Mouse (Mus musculus) embryonic facial prominence, embryonic 11.5 days (tissue): ENCODE measurements around the gene Rab3a. TPM values are rescaled to one million over a fixed set of nuclear protein-coding genes. Genes with fewer than 3 reads are reported as not detected.

Experiments used
- ATAC-seq: fragments of 200-750 bp; cut with Nextera tagmentation; replicated peaks from 2 replicates; pipeline ENCODE4 v1.8.0; 2017; ENCODE audit warnings: low read depth; ENCODE audit not compliant: insufficient number of reproducible peaks, low FRiP score, low TSS enrichment
- DNase-seq: peaks from one replicate; pipeline ENCODE4 v3.0.0-alpha.2; 2015; ENCODE audit warnings: low spot score
- H3K27ac ChIP-seq: fragments of 300-500 bp; sonication (generic); replicated peaks from 2 replicates; pipeline ENCODE4 v1.5.1; 2014; ENCODE audit warnings: mild to moderate bottlenecking, low read depth, low read length, control low read depth
- H3K27me3 ChIP-seq: fragments of 300-500 bp; sonication (generic); 2 replicates; pipeline ENCODE4 v1.6.1; 2014; ENCODE audit warnings: mild to moderate bottlenecking, low read length, moderate library complexity, mixed read lengths; ENCODE audit not compliant: control insufficient read depth, insufficient read depth
- H3K36me3 ChIP-seq: fragments of 300-500 bp; sonication (generic); replicated peaks from 2 replicates; pipeline ENCODE4 v1.6.1; 2014; ENCODE audit warnings: low read depth, mild to moderate bottlenecking, low read length, moderate library complexity, mixed read lengths; ENCODE audit not compliant: control insufficient read depth, insufficient read depth
- H3K4me1 ChIP-seq: fragments of 300-500 bp; sonication (generic); 2 replicates; pipeline ENCODE4 v1.6.1; 2014; ENCODE audit warnings: low read length, mixed read lengths; ENCODE audit not compliant: control insufficient read depth, insufficient read depth
- H3K4me2 ChIP-seq: fragments of 300-500 bp; sonication (generic); 2 replicates; pipeline ENCODE4 v1.6.1; 2014; ENCODE audit warnings: low read depth, mild to moderate bottlenecking, control low read depth, low read length, moderate library complexity
- H3K4me3 ChIP-seq: fragments of 300-500 bp; sonication (generic); 2 replicates; pipeline ENCODE4 v1.5.1; 2014; ENCODE audit warnings: low read depth, low read length, control low read depth
- H3K9ac ChIP-seq: fragments of 300-500 bp; sonication (generic); replicated peaks from 2 replicates; pipeline ENCODE4 v1.6.1; 2014; ENCODE audit warnings: mild to moderate bottlenecking, control low read depth, low read length
- H3K9me3 ChIP-seq: fragments of 300-500 bp; sonication (generic); replicated peaks from 2 replicates; pipeline ENCODE4 v1.6.1; 2016; ENCODE audit warnings: mild to moderate bottlenecking, low read length, inconsistent platforms, mixed read lengths; ENCODE audit not compliant: control insufficient read depth
- WGBS: fragments of 180-500 bp; shearing (Covaris S2); extraction: QIAGEN DNeasy Blood & Tissue Kit; methylation state at CpG from one replicate; pipeline ENCODE4 v1.1.7; 2014; 5-methylcytosine and 5-hydroxymethylcytosine counted together
- polyA plus RNA-seq: library from polyadenylated mRNA; unstranded; fragments of >200 nt; fragmentation: Nextera tagmentation; extraction: Ambion mirVana; gene quantifications from 2 replicates; pipeline ENCODE4 v1.2.1, GENCODE M21; 2014

The Rab3a gene
- polyA plus RNA-seq, 1 experiment from 2014 or later = 24.8 TPM

DNA sequence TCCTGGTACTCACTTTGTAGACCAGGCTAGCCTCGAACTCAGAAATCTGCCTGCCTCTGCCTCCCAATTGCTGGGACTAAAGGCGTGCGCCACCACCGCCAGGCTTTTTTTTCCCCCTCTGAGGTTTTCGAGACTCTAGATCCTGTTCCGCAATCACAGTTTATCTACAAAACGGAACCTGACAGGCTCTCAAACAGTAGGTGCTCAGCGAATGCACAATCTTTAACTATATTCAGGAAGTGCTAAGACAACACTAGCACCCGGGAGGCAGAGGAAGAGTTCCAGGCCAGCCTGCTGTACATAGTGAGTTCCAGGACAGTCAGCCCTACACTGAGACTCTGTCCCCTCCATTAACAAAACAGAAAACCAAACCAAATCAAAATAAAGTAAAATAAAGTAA is 10.8 kb downstream of the Rab3a start:
- Histone ChIP-seq H3K4me1 (peaks cover 3% of the 10 kb centered on the region), H3K27me3 (no peaks in the 10 kb centered on the region), H3K36me3 (peaks cover 8% of the 10 kb centered on the region), H3K9ac (no peak overlapping the region; the same call in 1 of the 2 replicates), H3K4me3 (no peak overlapping the region; the same call in 1 of the 2 replicates), H3K27ac (no peak overlapping the region), H3K9me3 (no peaks in the 10 kb centered on the region), H3K4me2 (peak overlapping the region; percentile 78)
- no peak for DNase-seq
- WGBS = 82% methylated on average over 9 of the region's 9 CpGs
- no peak for ATAC-seq

DNA sequence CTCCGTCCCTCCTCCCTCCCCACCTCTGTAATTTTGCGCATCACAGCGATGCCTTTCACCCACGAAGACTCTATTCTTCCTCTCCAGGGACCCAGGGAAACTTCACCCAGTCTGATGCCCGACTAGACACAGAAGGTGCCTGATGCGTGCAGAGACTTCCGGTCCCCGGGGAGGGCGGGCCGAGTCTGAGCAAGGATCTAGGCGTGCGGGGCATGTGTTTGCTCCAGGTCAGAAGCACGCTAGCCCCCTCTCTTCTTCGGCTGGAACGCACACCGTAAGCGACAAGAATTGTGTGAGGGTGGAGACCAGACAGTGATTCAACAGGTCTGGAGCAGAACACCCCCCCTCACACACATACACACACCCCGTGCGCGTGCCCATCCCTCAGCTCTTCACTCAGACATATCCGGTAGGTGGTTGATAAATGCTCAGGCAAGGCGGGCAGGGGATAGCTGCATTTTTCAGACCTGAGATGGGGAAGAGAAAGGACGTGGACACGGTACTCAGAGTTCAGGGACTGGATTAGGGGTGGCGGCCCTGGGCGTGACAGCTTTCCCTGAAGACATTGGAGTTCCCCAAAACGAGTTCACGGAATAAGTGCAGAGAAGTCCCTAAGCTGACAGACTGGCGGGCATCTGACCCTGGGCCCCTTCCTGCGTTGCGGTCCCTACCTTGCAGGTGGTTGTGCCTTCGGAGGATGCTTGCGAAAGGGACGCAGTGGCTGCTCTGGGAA is 11.5 kb downstream of the Rab3a start:
- Histone ChIP-seq H3K9ac (peak overlapping the region; percentile 32), H3K36me3 (peaks cover 10% of the 10 kb centered on the region), H3K27me3 (no peaks in the 10 kb centered on the region), H3K4me2 (peak overlapping the region; percentile 78), H3K4me1 (peaks cover 3% of the 10 kb centered on the region), H3K9me3 (no peaks in the 10 kb centered on the region), H3K4me3 (peak overlapping the region; percentile 37), H3K27ac (no peak overlapping the region)
- WGBS = 2% methylated on average over 34 of the region's 34 CpGs
- DNase-seq = peak; percentile 33
- ATAC-seq = no peak

DNA sequence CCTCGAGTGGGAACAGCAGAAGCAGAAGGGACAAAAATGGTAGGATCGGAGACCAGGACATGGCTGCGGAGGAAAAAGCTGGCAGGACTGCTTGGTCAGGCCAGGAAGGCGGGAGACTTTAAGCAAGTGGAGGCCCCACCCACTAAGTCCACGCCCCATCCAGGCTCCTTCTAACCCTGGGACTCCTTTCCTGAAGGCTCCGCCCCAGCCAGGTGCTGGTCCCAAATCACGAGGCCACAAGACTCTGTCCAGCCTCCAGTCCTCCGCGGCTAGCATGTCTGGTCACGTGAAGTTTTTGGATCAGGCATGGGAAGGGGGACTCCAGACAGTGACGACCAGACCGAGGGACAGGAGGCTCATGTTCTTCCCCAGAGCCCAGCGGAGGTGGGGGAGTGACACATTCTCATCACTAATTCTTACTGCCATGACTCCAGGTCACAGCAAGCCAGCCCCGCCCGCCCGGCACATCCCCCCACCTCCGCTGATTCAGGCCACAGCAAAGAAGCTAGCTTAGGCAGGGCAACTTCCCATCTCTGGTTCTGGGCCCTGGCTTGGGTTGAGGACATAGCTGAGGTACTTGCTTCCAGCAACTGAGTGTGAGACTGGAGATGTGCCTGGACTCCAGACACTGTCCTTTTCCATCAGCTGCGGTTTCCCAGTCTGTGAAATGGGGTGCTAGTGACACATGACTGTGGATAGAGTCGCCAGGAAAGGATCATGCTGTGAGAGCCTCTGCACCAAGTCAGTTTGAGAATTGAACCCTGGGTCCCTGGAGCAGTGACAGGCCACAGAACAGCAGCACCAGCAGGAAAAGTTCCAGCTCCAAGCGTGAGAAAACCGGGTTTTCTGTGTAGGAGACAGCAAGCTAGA is 12.3 kb downstream of the Rab3a start:
- DNase-seq = peak; percentile 81
- no peak overlapping the region for H3K27ac ChIP-seq

DNA sequence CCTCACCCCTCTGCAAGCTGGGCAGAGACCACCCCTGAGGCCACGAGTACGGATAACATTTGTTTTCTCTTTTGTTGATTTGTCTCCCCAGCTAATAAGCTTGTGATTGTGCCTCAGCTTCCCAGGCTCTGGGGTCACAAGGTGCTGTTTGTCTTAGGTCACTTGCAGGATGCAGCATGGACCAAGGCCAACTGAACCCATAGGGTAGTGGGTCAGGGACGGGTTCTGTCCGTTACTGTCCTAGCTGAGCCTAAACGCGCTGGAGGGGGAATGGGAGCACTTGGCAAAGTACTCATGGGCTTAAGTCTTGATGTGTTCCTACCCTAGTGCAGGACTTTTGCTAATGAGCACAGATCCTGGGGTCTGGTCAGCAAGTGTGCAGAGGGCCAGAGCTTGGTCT is 13.0 kb downstream of the Rab3a start:
- Histone ChIP-seq H3K4me3 (no peak overlapping the region), H3K9ac (no peak overlapping the region), H3K9me3 (no peaks in the 10 kb centered on the region), H3K4me1 (peaks cover 3% of the 10 kb centered on the region), H3K27ac (no peak overlapping the region), H3K27me3 (no peaks in the 10 kb centered on the region), H3K36me3 (peaks cover 10% of the 10 kb centered on the region), H3K4me2 (no peak overlapping the region)
- ATAC-seq = no peak
- 79% methylated on average over 6 of the region's 6 CpGs for WGBS
- DNase-seq = no peak

More for the DNA sequence above, 12.3 kb downstream of the Rab3a start:
- WGBS = 7% methylated on average over 20 of the region's 21 CpGs
- Histone ChIP-seq H3K36me3 (peaks cover 10% of the 10 kb centered on the region), H3K9ac (peak overlapping the region; percentile 32), H3K4me2 (peak overlapping the region; percentile 78), H3K27me3 (no peaks in the 10 kb centered on the region), H3K4me3 (peak overlapping the region; percentile 37), H3K4me1 (peaks cover 3% of the 10 kb centered on the region), H3K9me3 (no peaks in the 10 kb centered on the region)
- ATAC-seq = peak; percentile 45

DNA sequence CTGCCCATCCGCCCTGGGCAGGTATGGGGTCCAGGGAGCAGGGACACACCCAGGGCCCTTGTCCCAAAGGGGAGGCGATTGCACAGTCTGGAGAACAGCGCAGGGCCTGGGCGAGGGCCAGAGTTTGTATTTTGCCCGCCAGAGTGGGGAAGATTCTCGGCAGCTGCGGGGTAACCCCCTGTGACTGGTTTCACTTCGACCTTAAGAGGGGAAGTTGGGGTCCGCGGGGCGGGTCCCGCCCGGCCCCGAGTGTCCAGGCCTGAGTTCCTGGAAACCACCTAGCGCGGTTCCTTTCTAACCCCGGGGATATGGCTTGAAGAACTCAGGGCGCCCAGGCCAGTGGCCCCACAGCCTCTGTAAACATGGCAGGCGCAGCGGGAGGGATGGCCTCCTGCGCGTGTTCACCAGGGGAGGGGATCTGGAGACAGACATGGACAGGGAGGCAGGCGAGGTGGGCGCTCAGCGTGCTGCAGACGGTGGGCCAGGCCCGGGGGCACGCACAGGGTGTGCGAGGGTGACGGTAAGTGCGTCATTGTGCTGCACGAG is 13.8 kb downstream of the Rab3a start:
- H3K36me3 ChIP-seq = peaks cover 10% of the 10 kb centered on the region
- H3K27me3 ChIP-seq = no peaks in the 10 kb centered on the region
- peaks cover 3% of the 10 kb centered on the region for H3K4me1 ChIP-seq

DNA sequence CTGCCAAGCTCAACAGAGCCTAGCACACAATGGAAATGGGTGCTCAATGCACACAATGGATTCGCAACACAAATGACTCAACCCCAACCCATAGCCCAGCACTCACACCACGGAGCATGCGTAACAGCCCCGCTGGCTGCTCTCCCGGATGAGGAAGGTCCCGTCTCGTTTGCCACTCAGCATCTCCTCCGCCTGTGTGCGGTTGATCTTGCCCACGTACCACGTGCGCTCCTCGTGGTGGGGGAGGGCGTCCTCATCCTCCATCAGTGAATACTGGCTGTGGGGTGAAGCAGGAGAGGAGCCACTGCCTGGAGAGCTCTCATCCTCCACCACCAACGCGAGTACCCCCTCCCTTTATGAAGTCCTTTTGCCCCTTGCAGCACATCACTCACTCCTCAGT is 14.5 kb downstream of the Rab3a start:
- H3K9ac ChIP-seq = no peak overlapping the region
- peaks cover 10% of the 10 kb centered on the region for H3K36me3 ChIP-seq
- no peaks in the 10 kb centered on the region for H3K9me3 ChIP-seq
- DNase-seq (no peak), ATAC-seq (no peak)
- H3K27me3 ChIP-seq = no peaks in the 10 kb centered on the region
- H3K4me2 ChIP-seq = no peak overlapping the region
- 84% methylated on average over 16 of the region's 16 CpGs for WGBS
- peaks cover 3% of the 10 kb centered on the region for H3K4me1 ChIP-seq
- no peak overlapping the region for H3K27ac ChIP-seq
- H3K4me3 ChIP-seq = no peak overlapping the region

More for the DNA sequence above, 13.8 kb downstream of the Rab3a start:
- Histone ChIP-seq H3K4me3 (no peak overlapping the region), H3K27ac (no peak overlapping the region), H3K4me2 (no peak overlapping the region), H3K9me3 (no peaks in the 10 kb centered on the region), H3K9ac (no peak overlapping the region)
- 94% methylated on average over 32 of the region's 32 CpGs for WGBS
- ATAC-seq (0 out of 2 replicates have a peak, but pooled peaks have one; percentile 5), DNase-seq (no peak)

DNA sequence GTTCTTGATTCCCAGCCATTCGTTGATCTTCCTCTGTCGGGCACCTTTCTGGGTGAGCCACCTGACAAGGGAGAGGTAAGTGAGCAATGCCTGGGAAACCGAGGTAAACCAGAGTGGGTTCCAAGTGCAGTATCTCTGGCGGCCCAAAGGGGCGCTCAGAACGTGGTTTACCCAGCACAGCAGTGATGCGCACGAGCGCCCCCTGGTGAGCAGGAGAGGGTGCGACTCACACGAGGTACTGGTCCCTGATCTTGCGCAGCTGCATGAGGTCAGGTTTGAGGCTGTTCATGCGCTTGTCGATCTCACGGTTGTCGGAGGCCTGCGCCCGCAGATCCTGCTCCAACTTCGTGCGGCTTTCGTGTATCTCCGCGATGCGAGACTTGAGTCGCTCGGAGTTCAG is 14.9 kb downstream of the Rab3a start:
- no peak overlapping the region for H3K9ac ChIP-seq
- no peak overlapping the region for H3K4me3 ChIP-seq
- no peaks in the 10 kb centered on the region for H3K27me3 ChIP-seq
- ATAC-seq (no peak; the same call in 1 of the 2 replicates), DNase-seq (peak; percentile 98)
- H3K9me3 ChIP-seq = no peaks in the 10 kb centered on the region
- 7% methylated on average over 26 of the region's 26 CpGs for WGBS
- no peak overlapping the region for H3K4me2 ChIP-seq
- peaks cover 10% of the 10 kb centered on the region for H3K36me3 ChIP-seq
- no peak overlapping the region for H3K27ac ChIP-seq
- peaks cover 3% of the 10 kb centered on the region for H3K4me1 ChIP-seq
